Comparison of ENCODE assay signal across 8 mouse cellular contexts in the genomic region with DNA sequence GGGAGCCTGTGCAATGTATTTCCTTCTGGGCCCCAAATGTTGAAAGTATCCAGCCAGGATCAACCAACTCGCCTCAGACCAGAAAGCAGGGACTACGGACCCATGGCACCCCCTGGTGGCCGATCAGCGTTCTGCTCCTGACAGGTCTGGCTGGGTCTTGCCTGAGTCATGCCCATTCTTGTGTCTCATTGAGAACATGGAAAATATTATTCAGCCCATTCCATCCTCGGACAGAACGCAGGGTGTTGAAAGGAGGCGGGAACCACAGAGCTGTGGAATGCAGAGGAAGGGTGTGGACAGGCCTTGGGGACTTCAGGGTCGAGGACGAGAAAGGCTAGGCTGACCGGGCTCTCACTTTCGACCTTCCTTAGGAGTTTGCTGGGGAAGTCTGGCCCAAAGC. TPM values are rescaled to one million over a fixed set of nuclear protein-coding genes. Genes with fewer than 3 reads are reported as not detected.
DNase-seq lines count a peak whose midpoint lies in the region; ATAC-seq and TF ChIP-seq lines count a peak whose summit lies in the region.

No protein-coding gene starts in this region.

- no peaks in the 10 kb centered on the region for H3K27me3 ChIP-seq in forebrain, embryonic 16.5 days (replicated peaks; ENCODE audit: control insufficient read depth, insufficient read depth, low read length)

- no peak overlapping the region for H3K4me3 ChIP-seq in forebrain, embryonic 16.5 days (replicated peaks; ENCODE audit: low read length)
- H3K4me3 ChIP-seq in layer of hippocampus, adult 2 months: no peak overlapping the region
- H3K4me3 ChIP-seq in lung, adult 2 months (replicated peaks; ENCODE audit: extremely low read depth, low read depth, low read length): no peak overlapping the region
- no peak overlapping the region for H3K4me3 ChIP-seq in olfactory bulb, adult 2 months (ENCODE audit: insufficient read depth, low read depth, low read length)

- intact Hi-C loops in heart, postnatal 36 days (cut with DNase I): loop anchor here (1.0 to 10.0 kb wide), 6 partner anchors 55 to 651 kb away; no protein-coding TSS in a partner anchor

- no peak overlapping the region for H3K4me2 ChIP-seq in forebrain, embryonic 16.5 days (ENCODE audit: low read length)

- WGBS in forebrain, embryonic 16.5 days: 26% methylated on average over 11 of the region's 11 CpGs
- 7% methylated on average over 11 of the region's 11 CpGs for WGBS in lung, adult 2 months
- WGBS in olfactory bulb, adult 2 months: 26% methylated on average over 11 of the region's 11 CpGs

- no peak for TF ChIP-seq POLR2A in lung, adult 2 months (IDR thresholded peaks at IDR 0.05; ENCODE audit: borderline replicate concordance, extremely low read depth, low read depth, low read length)
- no peak for TF ChIP-seq POLR2A in olfactory bulb, adult 2 months (IDR thresholded peaks at IDR 0.05; ENCODE audit: insufficient read depth, low read depth, low read length)

- H3K27ac ChIP-seq in forebrain, embryonic 16.5 days (ENCODE audit: low read length): no peak overlapping the region
- H3K27ac ChIP-seq in layer of hippocampus, adult 2 months: peak overlapping the region; percentile 32; the same call in 1 of the 2 replicates
- H3K27ac ChIP-seq in olfactory bulb, adult 2 months (ENCODE audit: insufficient read depth, low read depth, low read length): no peak overlapping the region

- H3K36me3 ChIP-seq in forebrain, embryonic 16.5 days (ENCODE audit: control insufficient read depth, insufficient read depth): no peaks in the 10 kb centered on the region

- H3K9me3 ChIP-seq in forebrain, embryonic 16.5 days (ENCODE audit: control insufficient read depth, low read length): no peaks in the 10 kb centered on the region

- ATAC-seq in forebrain, embryonic 16.5 days: peak; percentile 72; the same call in 1 of the 2 replicates

- peak; percentile 98 for TF ChIP-seq CTCF in layer of hippocampus, adult 2 months (conservative IDR thresholded peaks at IDR 0.05)
- TF ChIP-seq CTCF in lung, adult 2 months (IDR thresholded peaks at IDR 0.05; ENCODE audit: insufficient read depth, low read length): peak; percentile 97
- peak; percentile 92 for TF ChIP-seq CTCF in olfactory bulb, adult 2 months (IDR thresholded peaks at IDR 0.05; ENCODE audit: insufficient read depth, low read depth, low read length)

- H3K4me1 ChIP-seq in forebrain, embryonic 16.5 days (replicated peaks; ENCODE audit: control insufficient read depth, insufficient read depth, low read length): no peaks in the 10 kb centered on the region
- H3K4me1 ChIP-seq in lung, adult 2 months (ENCODE audit: control insufficient read depth, insufficient read depth, low read length): no peaks in the 10 kb centered on the region
- no peaks in the 10 kb centered on the region; the same call in 1 of the 2 replicates for H3K4me1 ChIP-seq in olfactory bulb, adult 2 months (ENCODE audit: control insufficient read depth, insufficient read depth, low read length)

- H3K9ac ChIP-seq in forebrain, embryonic 16.5 days (replicated peaks; ENCODE audit: low read depth, low read length): no peak overlapping the region

- DNase-seq in ES-CJ7 (ENCODE audit: low read depth, low spot score): peak; percentile 89
- peak; percentile 87 for DNase-seq in cerebellum, adult 11-12 months
- DNase-seq in heart, postnatal 36 days: peak; percentile 97
- peak; percentile 91 to 97 for DNase-seq in layer of hippocampus, adult 2 months (ENCODE audit: low spot score in 2 of 2)
- peak; percentile 92 for DNase-seq in lung, adult 2 months
- peak; percentile 65 for DNase-seq in thymus, adult 18-20 months

RNA-seq across cellular contexts. Expression of a gene that starts 15.5 kb away (rescaled TPM):
- 69.8 and 81.5 TPM in 2 replicates for polyA plus RNA-seq in forebrain, embryonic 16.5 days (2015; fragmentation: Nextera tagmentation; extraction: Ambion mirVana)
- 10 to 100 TPM; 46.5 to 48.0 TPM for total RNA-seq in heart, postnatal 36 days (2021)
- 100 to 1,000 TPM; 173 to 186 TPM for total RNA-seq in layer of hippocampus, adult 2 months (2021)
- 25.3 and 29.8 TPM in 2 replicates for polyA plus RNA-seq in lung, adult 2 months (2012; rRNA removed)
- 440 TPM in 1 of 2 replicates, not detected in the other for polyA plus RNA-seq in olfactory bulb, adult 2 months (2012; ENCODE audit: insufficient read depth, insufficient read length, low replicate concordance, missing spikeins)
